Mouse (Mus musculus) B cell, adult 67 days (primary cell): ENCODE results near the gene Usp33. TPM values are rescaled to one million over a fixed set of nuclear protein-coding genes. Genes with fewer than 3 reads are reported as not detected.

Experiments used
- total RNA-seq, 2 experiments: library from RNA; stranded (reverse); gene quantifications; 4 replicates each; pipeline ENCODE4 v1.2.4; 2023

Usp33 gene
- total RNA-seq, result 10 to 100 TPM; 65.6 to 72.6 TPM

DNA sequence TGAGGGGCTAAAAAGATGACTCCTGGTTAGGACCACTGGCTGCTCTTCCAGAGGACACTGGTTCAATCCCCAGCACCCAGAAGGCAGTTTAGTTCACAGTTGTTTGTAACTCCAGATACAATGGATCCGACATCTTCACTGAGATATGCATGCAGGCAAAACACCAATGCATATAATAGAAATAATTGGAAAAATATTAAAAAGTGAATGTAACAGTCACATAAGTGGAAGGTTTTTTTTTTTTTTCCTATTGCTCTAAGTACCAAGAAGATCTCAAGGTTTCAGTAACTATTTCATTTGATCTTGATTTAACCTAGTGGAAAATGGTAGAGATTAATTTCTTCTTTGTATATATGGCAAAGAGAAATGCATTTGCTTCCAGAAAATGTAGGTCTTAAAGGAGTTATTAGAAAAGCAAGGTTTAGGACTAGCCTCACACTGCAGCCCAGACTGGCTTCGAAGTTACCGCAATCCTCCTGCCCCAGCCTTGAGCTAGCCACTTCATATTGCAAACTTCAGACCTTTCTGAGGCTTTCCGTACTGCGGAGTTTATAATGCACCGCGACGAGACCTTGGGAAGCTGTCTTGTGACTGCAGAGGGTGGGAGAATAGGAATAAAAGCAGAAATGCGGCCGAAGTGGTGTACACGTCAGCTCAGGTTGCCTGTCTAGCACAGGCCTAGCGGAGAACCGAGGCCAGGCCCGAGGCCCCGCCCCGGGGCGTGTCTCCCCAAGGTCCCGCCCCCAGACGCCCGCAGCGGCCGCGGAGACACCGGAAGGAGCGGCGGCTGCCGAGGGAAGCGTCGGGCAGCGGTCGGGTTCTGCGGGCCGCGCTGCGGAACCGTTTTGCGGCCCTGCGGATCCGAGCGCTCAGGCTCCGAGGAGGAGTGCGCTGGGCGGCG is at the start of gene Usp33:
Gene Usp33 (plus strand): TSS at position 747 of the 901 bp plus-strand sequence.

DNA sequence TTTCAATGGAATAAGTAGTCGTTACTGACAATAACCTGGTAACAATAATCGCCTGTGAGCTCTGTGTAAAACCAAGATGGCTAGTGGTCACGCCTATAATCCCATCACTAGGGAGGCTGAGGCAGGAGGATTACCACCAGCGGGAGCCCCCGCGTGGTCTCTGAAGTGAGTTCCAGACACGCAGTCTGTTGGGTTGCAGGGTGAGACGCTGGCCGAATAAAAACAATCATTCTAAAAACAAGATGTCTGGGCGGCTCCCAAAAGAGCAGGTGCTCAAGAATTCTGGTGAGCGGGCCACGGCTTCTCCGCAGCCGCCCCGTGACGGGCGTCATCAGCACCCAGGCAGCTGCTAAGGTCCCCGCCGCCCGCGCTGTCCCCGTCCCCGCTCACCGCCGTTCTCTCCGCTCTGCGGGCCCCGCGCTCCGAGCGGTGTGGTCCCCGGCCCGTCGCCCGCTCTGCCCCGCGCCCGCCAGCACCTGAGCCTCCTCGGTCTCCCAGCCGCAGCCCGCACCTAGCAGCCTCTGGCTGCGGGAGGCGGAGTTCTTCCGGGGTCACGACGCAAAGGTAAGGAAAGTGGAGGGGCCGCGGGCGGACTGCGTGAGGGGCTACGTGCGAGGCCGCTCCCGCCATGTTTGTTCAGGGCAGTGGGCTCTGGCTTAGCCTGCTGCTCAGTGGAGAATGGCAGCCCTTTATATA is 6.3 kb upstream of the Usp33 start, which contains the start of gene Miga1:
Gene Miga1 (minus strand): TSS at position 546 of the 696 bp plus-strand sequence.

DNA sequence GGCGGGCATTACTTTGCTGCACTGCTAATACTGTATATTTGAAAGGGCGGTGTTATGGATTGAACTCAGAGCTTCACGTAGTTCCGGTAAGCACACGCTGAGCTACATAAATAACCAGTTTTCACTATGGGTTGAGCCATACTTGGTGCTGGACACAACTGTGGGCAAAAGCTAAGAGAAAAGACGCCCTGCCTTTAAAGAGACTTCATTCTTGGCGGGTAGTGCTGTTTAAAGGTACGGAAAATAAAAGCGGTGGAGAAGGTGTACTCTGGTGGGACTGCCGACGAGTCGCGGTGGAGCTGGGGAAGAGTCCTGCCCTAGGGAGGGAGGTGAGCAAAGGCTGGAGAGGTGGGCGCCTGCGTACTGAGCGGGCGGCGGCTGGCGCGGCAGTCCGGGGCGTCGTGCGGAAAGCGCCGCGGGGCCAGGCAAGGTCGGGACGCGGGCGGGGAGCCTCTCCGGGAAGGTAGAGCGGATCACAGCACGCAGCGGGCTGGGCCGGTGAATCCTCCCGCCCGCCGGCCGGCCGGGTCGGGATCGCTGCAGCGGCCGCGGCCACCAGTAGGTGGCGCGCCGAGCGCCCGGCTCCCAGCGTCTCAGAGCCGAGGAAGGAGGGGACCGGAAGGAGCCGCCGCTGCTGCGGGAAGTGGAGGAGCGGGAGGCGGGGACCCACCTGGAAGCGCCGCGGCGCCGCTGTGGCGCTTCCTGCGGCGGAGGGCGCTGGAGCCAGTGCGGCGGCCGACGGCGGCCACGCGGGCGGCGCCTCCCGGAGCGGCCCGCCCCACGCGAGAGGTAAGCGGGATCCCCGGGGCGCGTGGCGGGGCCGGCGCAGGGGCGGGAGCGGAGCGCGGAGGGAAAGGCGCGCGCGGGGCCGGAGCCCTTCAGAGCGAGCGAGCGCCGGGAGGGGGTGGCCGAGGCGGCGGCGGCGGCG is 49.3 kb downstream of the Usp33 start, which contains the start of gene Zzz3:
Gene Zzz3 (plus strand): TSS at position 124 of the 928 bp plus-strand sequence.

Other genes starting within 250 kb of the Usp33 start
- not detected for gene Gipc2, start 180.2 kb upstream of the Usp33 start, total RNA-seq
- 10 to 100 TPM; 43.6 to 59.1 TPM for gene Dnajb4, start 136.2 kb upstream of the Usp33 start, total RNA-seq
- 100 to 1,000 TPM; 253 to 263 TPM for gene Fubp1, start 136.1 kb upstream of the Usp33 start, total RNA-seq
- gene Nexn, start 80.1 kb upstream of the Usp33 start, total RNA-seq, result not detected
- gene Miga1, start 6.1 kb upstream of the Usp33 start, total RNA-seq, result 10 to 100 TPM; 27.4 to 32.4 TPM
- 10 to 100 TPM; 56.7 to 63.9 TPM for gene Zzz3, start 49.0 kb downstream of the Usp33 start, total RNA-seq